Mouse (Mus musculus) hindbrain, embryonic 15.5 days (tissue): ENCODE measurements at regions not wholly inside any gene's neighbourhood (a gene's known extent, or its start where the extent isn't known, plus 50 kb on each side); places are given as distances from the start of the nearest gene placed in this dataset.

Source experiments
- ATAC-seq: fragments of 200-750 bp; cut with Nextera tagmentation; 2 replicates; pipeline ENCODE4 v1.8.0; 2017; ENCODE audit warnings: low read depth, moderate number of reproducible peaks, moderate TSS enrichment; ENCODE audit not compliant: low FRiP score
- H3K27ac ChIP-seq: fragments of 300-500 bp; sonication (generic); replicated peaks from 2 replicates; pipeline ENCODE4 v1.5.1; 2015; ENCODE audit warnings: mild to moderate bottlenecking, inconsistent platforms
- H3K27me3 ChIP-seq: fragments of 300-500 bp; sonication (generic); 2 replicates; pipeline ENCODE4 v1.6.1; 2015; ENCODE audit warnings: control low read depth, inconsistent platforms
- H3K36me3 ChIP-seq: fragments of 300-500 bp; sonication (generic); 2 replicates; pipeline ENCODE4 v1.6.1; 2015; ENCODE audit warnings: control low read depth, inconsistent platforms
- H3K4me1 ChIP-seq: fragments of 300-500 bp; sonication (generic); replicated peaks from 2 replicates; pipeline ENCODE4 v1.6.1; 2015; ENCODE audit warnings: control low read depth, inconsistent platforms
- H3K4me2 ChIP-seq: fragments of 300-500 bp; sonication (generic); 2 replicates; pipeline ENCODE4 v1.6.1; 2015; ENCODE audit warnings: moderate library complexity, mild to moderate bottlenecking, inconsistent platforms
- H3K4me3 ChIP-seq: fragments of 300-500 bp; sonication (generic); 2 replicates; pipeline ENCODE4 v1.5.1; 2015; ENCODE audit warnings: mild to moderate bottlenecking, inconsistent platforms
- H3K9ac ChIP-seq: fragments of 300-500 bp; sonication (generic); 2 replicates; pipeline ENCODE4 v1.6.1; 2015; ENCODE audit warnings: inconsistent platforms
- H3K9me3 ChIP-seq: fragments of 300-500 bp; sonication (generic); 2 replicates; pipeline ENCODE4 v1.6.1; 2016; ENCODE audit warnings: control low read depth, inconsistent platforms
- WGBS: fragments of 180-500 bp; shearing (Covaris S2); methylation state at CpG from one replicate; pipeline ENCODE4 v1.1.7; 2015; 5-methylcytosine and 5-hydroxymethylcytosine counted together

GRCm38 (mm10) chr9:41464057-41464685 lies 302.7 kb upstream of the Ubash3b start:
- WGBS = 24% methylated on average over 8 of the region's 8 CpGs
- H3K4me3 ChIP-seq = no peak overlapping the region
- H3K4me1 ChIP-seq = peaks cover 16% of the 10 kb centered on the region
- no peaks in the 10 kb centered on the region for H3K36me3 ChIP-seq
- H3K9ac ChIP-seq = no peak overlapping the region
- ATAC-seq = peak; percentile 93
- no peaks in the 10 kb centered on the region for H3K27me3 ChIP-seq
- no peaks in the 10 kb centered on the region for H3K9me3 ChIP-seq
- peak overlapping the region; percentile 69 for H3K27ac ChIP-seq
- H3K4me2 ChIP-seq = no peak overlapping the region

GRCm38 (mm10) chr9:41461742-41462141 lies 300.2 kb upstream of the Ubash3b start:
- H3K4me1 ChIP-seq = peaks cover 25% of the 10 kb centered on the region
- peak; percentile 74 for ATAC-seq
- H3K9me3 ChIP-seq = no peaks in the 10 kb centered on the region
- H3K27ac ChIP-seq = peak overlapping the region; percentile 73
- H3K27me3 ChIP-seq = no peaks in the 10 kb centered on the region
- H3K9ac ChIP-seq = no peak overlapping the region
- WGBS = 7% methylated on average over 11 of the region's 11 CpGs
- H3K36me3 ChIP-seq = no peaks in the 10 kb centered on the region
- no peak overlapping the region for H3K4me2 ChIP-seq
- H3K4me3 ChIP-seq = no peak overlapping the region

GRCm38 (mm10) chr9:41460709-41461108 lies 299.2 kb upstream of the Ubash3b start:
- WGBS = 67% methylated on average over 6 of the region's 6 CpGs
- Histone ChIP-seq H3K36me3 (no peaks in the 10 kb centered on the region), H3K4me3 (no peak overlapping the region), H3K9me3 (no peaks in the 10 kb centered on the region), H3K4me2 (no peak overlapping the region), H3K9ac (no peak overlapping the region), H3K27me3 (no peaks in the 10 kb centered on the region), H3K4me1 (peaks cover 26% of the 10 kb centered on the region), H3K27ac (no peak overlapping the region; the same call in 1 of the 2 replicates)
- no peak for ATAC-seq

- Histone ChIP-seq H3K9ac (no peak overlapping the region), H3K36me3 (no peaks in the 10 kb centered on the region), H3K4me1 (peaks cover 20% of the 10 kb centered on the region), H3K27ac (0 out of 2 replicates have a peak overlapping the region, but pooled peaks have one; percentile 35), H3K27me3 (no peaks in the 10 kb centered on the region), H3K4me3 (no peak overlapping the region), H3K4me2 (no peak overlapping the region), H3K9me3 (no peaks in the 10 kb centered on the region)
- ATAC-seq = no peak
- 45% methylated on average over 3 of the region's 3 CpGs for WGBS
Observed at GRCm38 (mm10) chr9:41457003-41457402, 295.5 kb upstream of the Ubash3b start.

GRCm38 (mm10) chr9:41451738-41452137 lies 290.2 kb upstream of the Ubash3b start:
- ATAC-seq = no peak
- no peak overlapping the region for H3K4me2 ChIP-seq
- H3K9ac ChIP-seq = no peak overlapping the region
- no peaks in the 10 kb centered on the region for H3K9me3 ChIP-seq
- H3K4me3 ChIP-seq = no peak overlapping the region
- H3K27me3 ChIP-seq = no peaks in the 10 kb centered on the region
- 51% methylated on average over 3 of the region's 3 CpGs for WGBS
- peaks cover 43% of the 10 kb centered on the region for H3K4me1 ChIP-seq
- no peaks in the 10 kb centered on the region for H3K36me3 ChIP-seq
- peak overlapping the region; percentile 20; the same call in 1 of the 2 replicates for H3K27ac ChIP-seq

GRCm38 (mm10) chr9:41449233-41449632 lies 287.7 kb upstream of the Ubash3b start:
- Histone ChIP-seq H3K9ac (no peak overlapping the region), H3K36me3 (no peaks in the 10 kb centered on the region), H3K4me1 (peaks cover 54% of the 10 kb centered on the region), H3K27ac (peak overlapping the region; percentile 97), H3K4me3 (no peak overlapping the region), H3K9me3 (no peaks in the 10 kb centered on the region), H3K27me3 (no peaks in the 10 kb centered on the region), H3K4me2 (no peak overlapping the region)
- 53% methylated on average over 4 of the region's 4 CpGs for WGBS
- ATAC-seq = no peak

GRCm38 (mm10) chr9:41447902-41448301 lies 286.4 kb upstream of the Ubash3b start:
- WGBS = 69% methylated on average over 8 of the region's 8 CpGs
- no peaks in the 10 kb centered on the region for H3K9me3 ChIP-seq

GRCm38 (mm10) chr9:41447211-41447875 lies 285.8 kb upstream of the Ubash3b start:
- Histone ChIP-seq H3K36me3 (no peaks in the 10 kb centered on the region), H3K4me2 (peak overlapping the region; percentile 46), H3K9ac (peak overlapping the region; percentile 38), H3K4me1 (peaks cover 51% of the 10 kb centered on the region), H3K27ac (peak overlapping the region; percentile 97), H3K27me3 (no peaks in the 10 kb centered on the region), H3K9me3 (no peaks in the 10 kb centered on the region), H3K4me3 (0 out of 2 replicates have a peak overlapping the region, but pooled peaks have one; percentile 8)
- ATAC-seq = peak; percentile 66
- 7% methylated on average over 12 of the region's 12 CpGs for WGBS

More at GRCm38 (mm10) chr9:41447902-41448301, 286.4 kb upstream of the Ubash3b start:
- Histone ChIP-seq H3K27ac (peak overlapping the region; percentile 97), H3K36me3 (no peaks in the 10 kb centered on the region), H3K4me2 (peak overlapping the region; percentile 46), H3K9ac (no peak overlapping the region), H3K4me1 (peaks cover 51% of the 10 kb centered on the region), H3K4me3 (no peak overlapping the region), H3K27me3 (no peaks in the 10 kb centered on the region)
- ATAC-seq = no peak

GRCm38 (mm10) chr9:41446431-41447203 lies 285.1 kb upstream of the Ubash3b start:
- Histone ChIP-seq H3K4me3 (no peak overlapping the region), H3K9me3 (no peaks in the 10 kb centered on the region)

GRCm38 (mm10) chr9:41442418-41442817 lies 280.9 kb upstream of the Ubash3b start:
- no peak for ATAC-seq
- Histone ChIP-seq H3K27me3 (no peaks in the 10 kb centered on the region), H3K36me3 (peaks cover 17% of the 10 kb centered on the region), H3K9me3 (peaks cover 7% of the 10 kb centered on the region), H3K27ac (no peak overlapping the region), H3K9ac (no peak overlapping the region), H3K4me1 (peaks cover 17% of the 10 kb centered on the region), H3K4me3 (no peak overlapping the region), H3K4me2 (no peak overlapping the region)
- 95% methylated on average over 3 of the region's 3 CpGs for whole genome bisulfite sequencing

More at GRCm38 (mm10) chr9:41446431-41447203, 285.1 kb upstream of the Ubash3b start:
- H3K36me3 ChIP-seq = 0 out of 2 replicates have a peak, but pooled peaks cover 2% of the 10 kb centered on the region
- no peaks in the 10 kb centered on the region for H3K27me3 ChIP-seq
- WGBS = 29% methylated on average over 9 of the region's 9 CpGs
- H3K4me2 ChIP-seq = peak overlapping the region; percentile 46
- peaks cover 45% of the 10 kb centered on the region for H3K4me1 ChIP-seq
- peak; percentile 93 for ATAC-seq
- peak overlapping the region; percentile 97 for H3K27ac ChIP-seq
- H3K9ac ChIP-seq = peak overlapping the region; percentile 38

- Histone ChIP-seq H3K27me3 (no peaks in the 10 kb centered on the region), H3K9me3 (peaks cover 10% of the 10 kb centered on the region), H3K4me2 (no peak overlapping the region), H3K27ac (no peak overlapping the region), H3K4me3 (no peak overlapping the region), H3K4me1 (no peaks in the 10 kb centered on the region), H3K9ac (no peak overlapping the region), H3K36me3 (peaks cover 22% of the 10 kb centered on the region)
- no peak for ATAC-seq
- 77% methylated on average over 4 of the region's 4 CpGs for WGBS
Observed at GRCm38 (mm10) chr9:41439979-41440378, 278.5 kb upstream of the Ubash3b start.

GRCm38 (mm10) chr9:41438141-41438540 lies 276.6 kb upstream of the Ubash3b start:
- H3K27ac ChIP-seq = no peak overlapping the region
- no peaks in the 10 kb centered on the region for H3K4me1 ChIP-seq
- H3K4me3 ChIP-seq = no peak overlapping the region
- H3K4me2 ChIP-seq = no peak overlapping the region
- ATAC-seq = no peak
- WGBS = 98% methylated on average over 2 of the region's 2 CpGs
- no peak overlapping the region for H3K9ac ChIP-seq
- peaks cover 10% of the 10 kb centered on the region for H3K9me3 ChIP-seq
- H3K36me3 ChIP-seq = peaks cover 25% of the 10 kb centered on the region
- no peaks in the 10 kb centered on the region for H3K27me3 ChIP-seq
